Mouse (Mus musculus): ENCODE data around the gene Slc26a5.

GRCm38 (mm10) chr5:21898875-21899274 lies 33.5 kb upstream of the Slc26a5 start:
- TF ChIP-seq POLR2A (IDR thresholded peaks at IDR 0.05; ENCODE audit: insufficient read length, low read depth): no peak
- no peak for TF ChIP-seq MAX (IDR thresholded peaks at IDR 0.05; ENCODE audit: low read depth)
- TF ChIP-seq TCF12 (IDR thresholded peaks at IDR 0.05; ENCODE audit: insufficient read depth, poor library complexity, severe bottlenecking): no peak
- no peak for TF ChIP-seq POLR2AphosphoS2 (IDR thresholded peaks at IDR 0.05; ENCODE audit: insufficient read length, low read depth)
- no peak for TF ChIP-seq USF1 (IDR thresholded peaks at IDR 0.05; ENCODE audit: low read depth)
- no peak for TF ChIP-seq MYOG (IDR thresholded peaks at IDR 0.05; ENCODE audit: control insufficient read depth in 1 of 3, insufficient read depth in 1 of 3, insufficient read length in 2 of 3, low read depth in 2 of 3)
- TF ChIP-seq REST (IDR thresholded peaks at IDR 0.05; ENCODE audit: insufficient read depth, insufficient read length): no peak
- no peak for TF ChIP-seq CEBPB (IDR thresholded peaks at IDR 0.05; ENCODE audit: insufficient read depth, poor library complexity, severe bottlenecking)
- no peak for TF ChIP-seq E2F4 (IDR thresholded peaks at IDR 0.05; ENCODE audit: insufficient read depth)

Data from myocyte (in vitro differentiated cells).